Mouse (Mus musculus) embryonic facial prominence, embryonic 10.5 days (tissue): ENCODE measurements around the gene Olfr652. TPM values are rescaled to one million over a fixed set of nuclear protein-coding genes. Genes with fewer than 3 reads are reported as not detected.

Experiments used
- DNase-seq: peaks from one replicate; pipeline ENCODE4 v3.0.0-alpha.2; 2017; ENCODE audit warnings: low spot score
- H3K27ac ChIP-seq: fragments of 300-500 bp; sonication (generic); replicated peaks from 2 replicates; pipeline ENCODE4 v1.5.1; 2016; ENCODE audit warnings: mild to moderate bottlenecking
- H3K27me3 ChIP-seq: fragments of 300-500 bp; sonication (generic); replicated peaks from 2 replicates; pipeline ENCODE4 v1.6.1; 2016; ENCODE audit warnings: low read depth, mild to moderate bottlenecking; ENCODE audit not compliant: poor library complexity, severe bottlenecking
- H3K36me3 ChIP-seq: fragments of 300-500 bp; sonication (generic); replicated peaks from 2 replicates; pipeline ENCODE4 v1.6.1; 2016; ENCODE audit warnings: mild to moderate bottlenecking, moderate library complexity
- H3K4me1 ChIP-seq: fragments of 300-500 bp; sonication (generic); 2 replicates; pipeline ENCODE4 v1.6.1; 2016
- H3K4me3 ChIP-seq: fragments of 300-500 bp; sonication (generic); 2 replicates; pipeline ENCODE4 v1.5.1; 2016; ENCODE audit warnings: mild to moderate bottlenecking, moderate library complexity
- H3K9me3 ChIP-seq: fragments of 300-500 bp; sonication (generic); 2 replicates; pipeline ENCODE4 v1.6.1; 2016; ENCODE audit warnings: mild to moderate bottlenecking
- whole genome bisulfite sequencing: fragments of 180-500 bp; shearing (Covaris S2); methylation state at CpG from one replicate; pipeline ENCODE4 v1.1.7; 2016; 5-methylcytosine and 5-hydroxymethylcytosine counted together
- polyA plus RNA-seq: library from polyadenylated mRNA; unstranded; fragments of >200 nt; fragmentation: Nextera tagmentation; extraction: Ambion mirVana; gene quantifications from 2 replicates; pipeline ENCODE4 v1.2.1, GENCODE M21; 2016

Gene Olfr652
- 0.03 TPM in 1 of 2 replicates, not detected in the other for polyA plus RNA-seq

- H3K27me3 ChIP-seq, result no peaks in the 10 kb centered on the region
- no peak within 1 kb of the TSS for H3K27ac ChIP-seq
- no peaks in the 10 kb centered on the region for H3K36me3 ChIP-seq
- H3K9me3 ChIP-seq, result no peaks in the 10 kb centered on the region
- no peak for DNase-seq
- H3K4me3 ChIP-seq, result no peak within 1 kb of the TSS
- no peaks in the 10 kb centered on the region for H3K4me1 ChIP-seq
Measured at GRCm38 (mm10) chr7:104560601-104561000, at the start of gene Olfr652. Gene Olfr652 (plus strand): TSS chr7:104560901.

- Histone ChIP-seq H3K4me3 (no peak within 1 kb of the TSS), H3K4me1 (no peaks in the 10 kb centered on the region), H3K36me3 (no peaks in the 10 kb centered on the region), H3K27me3 (no peaks in the 10 kb centered on the region), H3K9me3 (no peaks in the 10 kb centered on the region), H3K27ac (no peak within 1 kb of the TSS)
- WGBS, result 77% methylated on average over 5 of the region's 5 CpGs
- DNase-seq, result no peak
Measured at GRCm38 (mm10) chr7:104549833-104550232, 10.9 kb upstream of the Olfr652 start, which contains the start of gene Olfr651. Gene Olfr651 (plus strand): TSS chr7:104550133.

GRCm38 (mm10) chr7:104552700-104553099 is 8.0 kb upstream of the Olfr652 start:
- Histone ChIP-seq H3K27ac (no peak overlapping the region), H3K9me3 (no peaks in the 10 kb centered on the region), H3K36me3 (no peaks in the 10 kb centered on the region), H3K4me1 (no peaks in the 10 kb centered on the region), H3K27me3 (no peaks in the 10 kb centered on the region), H3K4me3 (no peak overlapping the region)
- no peak for DNase-seq
- 78% methylated on average over 1 of the region's 1 CpGs for WGBS

GRCm38 (mm10) chr7:104577014-104577413 is 16.3 kb downstream of the Olfr652 start, which contains the start of gene Olfr653:
Gene Olfr653 (plus strand): TSS chr7:104577314.
- no peaks in the 10 kb centered on the region for H3K27me3 ChIP-seq
- no peak within 1 kb of the TSS for H3K4me3 ChIP-seq
- no peaks in the 10 kb centered on the region for H3K9me3 ChIP-seq
- H3K4me1 ChIP-seq, result no peaks in the 10 kb centered on the region
- H3K27ac ChIP-seq, result no peak within 1 kb of the TSS
- 81% methylated on average over 2 of the region's 2 CpGs for WGBS
- no peak for DNase-seq
- no peaks in the 10 kb centered on the region for H3K36me3 ChIP-seq

- Histone ChIP-seq H3K27me3 (no peaks in the 10 kb centered on the region), H3K36me3 (no peaks in the 10 kb centered on the region), H3K4me1 (no peaks in the 10 kb centered on the region), H3K9me3 (no peaks in the 10 kb centered on the region), H3K4me3 (no peak overlapping the region), H3K27ac (no peak overlapping the region)
- WGBS, result 89% methylated on average over 4 of the region's 4 CpGs
- DNase-seq, result no peak
Measured at GRCm38 (mm10) chr7:104580846-104581245, 20.1 kb downstream of the Olfr652 start.

- H3K27ac ChIP-seq, result no peak overlapping the region
Measured at GRCm38 (mm10) chr7:104581429-104581828, 20.7 kb downstream of the Olfr652 start.

GRCm38 (mm10) chr7:104586725-104587124 is 26.0 kb downstream of the Olfr652 start, which contains the start of gene Olfr654:
Gene Olfr654 (plus strand): TSS chr7:104587025.
- Histone ChIP-seq H3K27me3 (no peaks in the 10 kb centered on the region), H3K36me3 (no peaks in the 10 kb centered on the region), H3K4me1 (no peaks in the 10 kb centered on the region), H3K27ac (no peak within 1 kb of the TSS), H3K9me3 (no peaks in the 10 kb centered on the region), H3K4me3 (no peak within 1 kb of the TSS)
- DNase-seq, result no peak
- 91% methylated on average over 4 of the region's 4 CpGs for WGBS

More at GRCm38 (mm10) chr7:104581429-104581828, 20.7 kb downstream of the Olfr652 start:
- DNase-seq, result no peak
- no peaks in the 10 kb centered on the region for H3K36me3 ChIP-seq
- no peaks in the 10 kb centered on the region for H3K9me3 ChIP-seq
- 89% methylated on average over 4 of the region's 4 CpGs for WGBS
- H3K4me3 ChIP-seq, result no peak overlapping the region
- no peaks in the 10 kb centered on the region for H3K27me3 ChIP-seq
- H3K4me1 ChIP-seq, result no peaks in the 10 kb centered on the region

- Histone ChIP-seq H3K27me3 (no peaks in the 10 kb centered on the region), H3K27ac (no peak overlapping the region), H3K9me3 (no peaks in the 10 kb centered on the region), H3K4me1 (no peaks in the 10 kb centered on the region), H3K4me3 (no peak overlapping the region), H3K36me3 (no peaks in the 10 kb centered on the region)
- 87% methylated on average over 5 of the region's 5 CpGs for WGBS
- DNase-seq, result no peak
Measured at GRCm38 (mm10) chr7:104588274-104588673, 27.6 kb downstream of the Olfr652 start.

- H3K4me1 ChIP-seq, result no peaks in the 10 kb centered on the region
- 94% methylated on average over 2 of the region's 2 CpGs for WGBS
Measured at GRCm38 (mm10) chr7:104601679-104602078, 41.0 kb downstream of the Olfr652 start, which contains the start of gene Olfr655. Gene Olfr655 (minus strand): TSS chr7:104601779.

GRCm38 (mm10) chr7:104603173-104603572 is 42.5 kb downstream of the Olfr652 start:
- H3K27me3 ChIP-seq, result no peaks in the 10 kb centered on the region
- H3K36me3 ChIP-seq, result no peaks in the 10 kb centered on the region
- DNase-seq, result peak; percentile 50
- no peak overlapping the region for H3K27ac ChIP-seq
- no peaks in the 10 kb centered on the region for H3K9me3 ChIP-seq
- H3K4me3 ChIP-seq, result no peak overlapping the region
- 4% methylated on average over 3 of the region's 3 CpGs for WGBS
- H3K4me1 ChIP-seq, result no peaks in the 10 kb centered on the region

More at GRCm38 (mm10) chr7:104601679-104602078, 41.0 kb downstream of the Olfr652 start, which contains the start of gene Olfr655:
- H3K9me3 ChIP-seq, result no peaks in the 10 kb centered on the region
- DNase-seq, result no peak
- no peaks in the 10 kb centered on the region for H3K36me3 ChIP-seq
- H3K4me3 ChIP-seq, result no peak within 1 kb of the TSS
- H3K27ac ChIP-seq, result no peak within 1 kb of the TSS
- H3K27me3 ChIP-seq, result no peaks in the 10 kb centered on the region

- H3K36me3 ChIP-seq, result no peaks in the 10 kb centered on the region
- no peak overlapping the region for H3K27ac ChIP-seq
- DNase-seq, result no peak
- H3K9me3 ChIP-seq, result no peaks in the 10 kb centered on the region
- H3K27me3 ChIP-seq, result no peaks in the 10 kb centered on the region
- no peaks in the 10 kb centered on the region for H3K4me1 ChIP-seq
- no peak overlapping the region for H3K4me3 ChIP-seq
Measured at GRCm38 (mm10) chr7:104604727-104605126, 44.0 kb downstream of the Olfr652 start.

GRCm38 (mm10) chr7:104613655-104614054 is 53.0 kb downstream of the Olfr652 start, which contains the start of gene Olfr656:
Gene Olfr656 (plus strand): TSS chr7:104613955.
- Histone ChIP-seq H3K4me3 (no peak within 1 kb of the TSS), H3K9me3 (no peaks in the 10 kb centered on the region), H3K36me3 (no peaks in the 10 kb centered on the region), H3K4me1 (no peaks in the 10 kb centered on the region), H3K27ac (no peak within 1 kb of the TSS), H3K27me3 (no peaks in the 10 kb centered on the region)
- 83% methylated on average over 4 of the region's 4 CpGs for WGBS
- no peak for DNase-seq
